Mouse (Mus musculus): ENCODE measurements around the gene Tex14.

GRCm38 (mm10) chr11:87422511-87423340 lies 17.9 kb downstream of the Tex14 start:
- TF ChIP-seq CTCF (conservative IDR thresholded peaks at IDR 0.05; ENCODE audit: low read length) (no peak), NANOG (IDR thresholded peaks at IDR 0.05; ENCODE audit: borderline replicate concordance, low read length) (no peak; the same call in 1 of the 2 replicates)

Data from E14TG2a.4 (cell line).